In the genomic region with DNA sequence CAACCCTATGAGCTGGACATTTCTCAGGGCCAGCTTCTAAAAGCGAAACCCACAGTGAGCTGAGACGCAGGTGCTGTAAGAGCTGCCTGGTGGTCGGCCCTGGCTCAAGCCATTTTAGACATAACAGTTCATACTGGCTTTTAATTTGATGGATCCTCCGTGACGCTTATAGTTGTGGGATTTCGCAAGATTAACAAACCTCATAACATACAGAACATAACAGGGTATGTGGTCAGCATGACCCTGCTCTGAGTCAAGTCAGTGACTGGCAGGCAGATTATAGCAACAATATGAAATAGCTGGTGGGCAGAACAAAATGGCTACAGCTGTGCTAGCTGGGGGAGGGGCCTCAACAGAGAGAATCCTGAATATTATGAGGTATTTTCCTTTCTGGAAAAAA, we compare ENCODE assay signal across 26 mouse cellular contexts.
"Had no signal": no experiment of that assay in that cellular context is flagged by ENCODE, and none has a peak within 500 bp of the region (broad histone marks: within the 10 kb centered on the region; RNA-seq: fewer than 3 reads in every experiment).

No protein-coding gene starts in this region.

- H3K36me3 ChIP-seq: heart, embryonic 13.5 days; heart, embryonic 15.5 days; hindbrain, embryonic 13.5 days; hindbrain, embryonic 15.5 days; kidney, embryonic 15.5 days; limb, embryonic 13.5 days; limb, embryonic 15.5 days; liver, embryonic 13.5 days; liver, embryonic 15.5 days had no signal

- H3K4me3 ChIP-seq: heart, embryonic 10.5 days; heart, embryonic 13.5 days; heart, embryonic 15.5 days; hindbrain, embryonic 13.5 days; hindbrain, embryonic 15.5 days; kidney, embryonic 15.5 days; limb, embryonic 13.5 days; limb, embryonic 15.5 days; liver, embryonic 13.5 days; liver, embryonic 15.5 days had no signal

- H3K27me3 ChIP-seq: hindbrain, embryonic 15.5 days had no signal

- ATAC-seq: hindbrain, postnatal 0 days; intestine, embryonic 16.5 days had no signal

- H3K9me3 ChIP-seq: heart, embryonic 10.5 days; heart, embryonic 15.5 days; limb, embryonic 15.5 days; liver, embryonic 13.5 days had no signal

- H3K27ac ChIP-seq: heart, embryonic 10.5 days; heart, embryonic 13.5 days; heart, embryonic 15.5 days; hindbrain, embryonic 13.5 days; hindbrain, embryonic 15.5 days; hindbrain, postnatal 0 days; kidney, embryonic 15.5 days; kidney, postnatal 0 days; limb, embryonic 13.5 days; limb, embryonic 15.5 days; liver, embryonic 13.5 days; liver, embryonic 15.5 days had no signal

- DNase-seq: gastrocnemius, postnatal 14 days; gastrocnemius, postnatal 36 days; heart, adult 18-20 months; heart, postnatal 14 days; heart, postnatal 36 days; kidney, adult 11 months; kidney, adult 2 months; kidney, adult 9 months; kidney, postnatal 14 days; kidney, postnatal 36 days; layer of hippocampus, adult 9-11 months; layer of hippocampus, postnatal 36 days; left cerebral cortex, postnatal 4 days; liver, embryonic 13.5 days had no signal

- H3K9ac ChIP-seq: heart, embryonic 13.5 days; heart, embryonic 15.5 days; hindbrain, embryonic 13.5 days; hindbrain, embryonic 15.5 days; kidney, embryonic 15.5 days; limb, embryonic 13.5 days; limb, embryonic 15.5 days; liver, embryonic 13.5 days; liver, embryonic 15.5 days had no signal

- H3K4me1 ChIP-seq: heart, embryonic 10.5 days; heart, embryonic 13.5 days; heart, embryonic 15.5 days; hindbrain, embryonic 13.5 days; hindbrain, embryonic 15.5 days; kidney, embryonic 15.5 days; limb, embryonic 13.5 days; limb, embryonic 15.5 days; liver, embryonic 13.5 days; liver, embryonic 15.5 days had no signal

- H3K4me2 ChIP-seq: heart, embryonic 13.5 days; heart, embryonic 15.5 days; hindbrain, embryonic 13.5 days; hindbrain, embryonic 15.5 days; kidney, embryonic 15.5 days; limb, embryonic 13.5 days; limb, embryonic 15.5 days; liver, embryonic 13.5 days; liver, embryonic 15.5 days had no signal
